ENCODE assay signal across 22 mouse cellular contexts in genomic region chr9:30980467-30980866, GRCm38 (mm10). TPM values are rescaled to one million over a fixed set of nuclear protein-coding genes. Genes with fewer than 3 reads are reported as not detected.
DNase-seq lines count a peak whose midpoint lies in the region; ATAC-seq and TF ChIP-seq lines count a peak whose summit lies in the region.
"Had no signal": no experiment of that assay in that cellular context is flagged by ENCODE, and none has a peak within 500 bp of the region (broad histone marks: within the 10 kb centered on the region; RNA-seq: fewer than 3 reads in every experiment).

No protein-coding gene starts in this region.

- WGBS in heart, embryonic 16.5 days, result 31% methylated on average over 2 of the region's 2 CpGs
- WGBS in midbrain, postnatal 0 days, result 78% methylated on average over 2 of the region's 2 CpGs
- 75% methylated on average over 2 of the region's 2 CpGs for WGBS in midbrain, embryonic 16.5 days

- intact Hi-C loops in heart, postnatal 36 days (cut with DNase I), result no loop called here
- intact Hi-C loops in left cerebral cortex, adult 2 months (cut with DNase I), result no loop called here

- no peaks in the 10 kb centered on the region for H3K27me3 ChIP-seq in heart, embryonic 16.5 days (ENCODE audit: control insufficient read depth, insufficient read depth, low read length)
- H3K27me3 ChIP-seq in midbrain, postnatal 0 days (ENCODE audit: insufficient read depth, low read length), result no peaks in the 10 kb centered on the region
- H3K27me3 ChIP-seq in midbrain, embryonic 16.5 days (ENCODE audit: control insufficient read depth, insufficient read depth, low read depth, low read length), result no peaks in the 10 kb centered on the region
- H3K27me3 ChIP-seq: forebrain, embryonic 15.5 days; neural tube, embryonic 15.5 days had no signal

- H3K4me2 ChIP-seq in heart, embryonic 16.5 days (ENCODE audit: low read depth, low read length), result no peak overlapping the region
- H3K4me2 ChIP-seq in midbrain, postnatal 0 days (ENCODE audit: low read depth, low read length, poor library complexity, severe bottlenecking), result no peak overlapping the region
- no peak overlapping the region for H3K4me2 ChIP-seq in midbrain, embryonic 16.5 days (ENCODE audit: low read length)
- H3K4me2 ChIP-seq: embryonic facial prominence, embryonic 15.5 days; forebrain, embryonic 15.5 days; hindbrain, embryonic 14.5 days; neural tube, embryonic 15.5 days had no signal

- H3K36me3 ChIP-seq in heart, embryonic 16.5 days (ENCODE audit: control insufficient read depth, insufficient read depth), result no peaks in the 10 kb centered on the region
- no peaks in the 10 kb centered on the region for H3K36me3 ChIP-seq in midbrain, postnatal 0 days (ENCODE audit: insufficient read depth, low read length)
- H3K36me3 ChIP-seq in midbrain, embryonic 16.5 days (ENCODE audit: control insufficient read depth, insufficient read depth, low read length), result no peaks in the 10 kb centered on the region
- H3K36me3 ChIP-seq: embryonic facial prominence, embryonic 15.5 days; forebrain, embryonic 15.5 days; midbrain, embryonic 10.5 days; neural tube, embryonic 15.5 days had no signal

- H3K4me1 ChIP-seq in heart, embryonic 16.5 days (ENCODE audit: control insufficient read depth, insufficient read depth, low read length), result peaks cover 23% of the 10 kb centered on the region
- no peaks in the 10 kb centered on the region for H3K4me1 ChIP-seq in midbrain, postnatal 0 days (ENCODE audit: insufficient read depth, low read length)
- no peaks in the 10 kb centered on the region for H3K4me1 ChIP-seq in midbrain, embryonic 16.5 days (ENCODE audit: control insufficient read depth, insufficient read depth, low read length)
- H3K4me1 ChIP-seq: forebrain, embryonic 15.5 days; midbrain, embryonic 10.5 days; neural tube, embryonic 15.5 days had no signal

- DNase-seq in frontal cortex, postnatal 14 days (ENCODE audit: low spot score in 2 of 2), result no peak
- DNase-seq in heart, postnatal 36 days, result no peak
- DNase-seq in left cerebral cortex, adult 2 months (ENCODE audit: extremely low spot score in 1 of 2, low spot score in 2 of 2), result no peak
- no peak for DNase-seq in left cerebral cortex, adult 11 months (ENCODE audit: low spot score)
- DNase-seq in midbrain, postnatal 0 days (ENCODE audit: low spot score), result peak; percentile 21
- DNase-seq: adrenal gland, postnatal 10 days; cerebellum, adult 9-10 months; heart, postnatal 14 days; kidney, adult 9 months; kidney, postnatal 36 days; layer of hippocampus, adult 9-11 months; thymus, adult 2 months; thymus, postnatal 4 days had no signal

- H3K9me3 ChIP-seq in heart, embryonic 16.5 days (replicated peaks; ENCODE audit: control insufficient read depth, low read length), result 0 out of 2 replicates have a peak, but pooled peaks cover 3% of the 10 kb centered on the region
- no peaks in the 10 kb centered on the region for H3K9me3 ChIP-seq in midbrain, postnatal 0 days (ENCODE audit: low read length)
- no peaks in the 10 kb centered on the region for H3K9me3 ChIP-seq in midbrain, embryonic 16.5 days (replicated peaks; ENCODE audit: control insufficient read depth, low read length, poor library complexity, severe bottlenecking)
- H3K9me3 ChIP-seq: embryonic facial prominence, embryonic 15.5 days; forebrain, embryonic 15.5 days; midbrain, embryonic 10.5 days; neural tube, embryonic 15.5 days had no signal

- H3K9ac ChIP-seq in heart, embryonic 16.5 days (ENCODE audit: low read length), result no peak overlapping the region
- H3K9ac ChIP-seq in midbrain, postnatal 0 days (replicated peaks; ENCODE audit: low read length, poor library complexity, severe bottlenecking), result no peak overlapping the region
- H3K9ac ChIP-seq in midbrain, embryonic 16.5 days (ENCODE audit: low read depth, low read length), result no peak overlapping the region
- H3K9ac ChIP-seq: embryonic facial prominence, embryonic 15.5 days; forebrain, embryonic 15.5 days; hindbrain, embryonic 14.5 days; neural tube, embryonic 15.5 days had no signal

- no peak overlapping the region for H3K4me3 ChIP-seq in heart, embryonic 16.5 days (ENCODE audit: low read length)
- H3K4me3 ChIP-seq in left cerebral cortex, adult 2 months, result no peak overlapping the region
- no peak overlapping the region for H3K4me3 ChIP-seq in midbrain, postnatal 0 days (ENCODE audit: low read depth, low read length)
- H3K4me3 ChIP-seq in midbrain, embryonic 16.5 days (ENCODE audit: low read depth, low read length), result no peak overlapping the region
- H3K4me3 ChIP-seq: embryonic facial prominence, embryonic 15.5 days; forebrain, embryonic 15.5 days; midbrain, embryonic 10.5 days; neural tube, embryonic 15.5 days had no signal

- peak overlapping the region; percentile 50 for H3K27ac ChIP-seq in heart, embryonic 16.5 days (ENCODE audit: low read length)
- H3K27ac ChIP-seq in left cerebral cortex, adult 2 months, result no peak overlapping the region
- H3K27ac ChIP-seq in midbrain, postnatal 0 days (ENCODE audit: low read depth, low read length), result no peak overlapping the region
- no peak overlapping the region for H3K27ac ChIP-seq in midbrain, embryonic 16.5 days (ENCODE audit: low read length)
- H3K27ac ChIP-seq: embryonic facial prominence, embryonic 15.5 days; forebrain, embryonic 15.5 days; hindbrain, embryonic 14.5 days; midbrain, embryonic 10.5 days; neural tube, embryonic 15.5 days had no signal

- peak; percentile 62; the same call in 1 of the 2 replicates for ATAC-seq in frontal cortex, adult (ENCODE audit: low TSS enrichment)
- no peak for ATAC-seq in heart, embryonic 16.5 days (replicated peaks; ENCODE audit: extremely low read depth, insufficient read depth, low FRiP score)
- no peak for ATAC-seq in midbrain, postnatal 0 days (ENCODE audit: low FRiP score)
- ATAC-seq in midbrain, embryonic 16.5 days, result no peak
- ATAC-seq: forebrain, embryonic 15.5 days had no signal

- TF ChIP-seq CTCF in left cerebral cortex, adult 2 months (IDR thresholded peaks at IDR 0.05), result peak; percentile 34; the same call in 1 of the 2 replicates
- TF ChIP-seq CTCF in midbrain, postnatal 0 days (IDR thresholded peaks at IDR 0.05), result peak; percentile 48

RNA-seq across cellular contexts. Expression of gene Adamts8, which starts 38.1 kb away (rescaled TPM):
- 10.0 and 12.7 TPM in 2 replicates for polyA plus RNA-seq in heart, embryonic 16.5 days (2015; fragmentation: Nextera tagmentation; extraction: Ambion mirVana)
- total RNA-seq in heart, postnatal 36 days (2021), result 1 to 10 TPM; 3.2 to 4.0 TPM
- 1 to 10 TPM; 4.5 to 4.8 TPM for total RNA-seq in left cerebral cortex, adult 2 months (2021)
- 2.9 and 3.0 TPM in 2 replicates for total RNA-seq in midbrain, postnatal 0 days (2014; rRNA removed)
- polyA plus RNA-seq in midbrain, postnatal 0 days (2015; fragmentation: Nextera tagmentation; extraction: Ambion mirVana), result 1.2 and 1.9 TPM in 2 replicates
- 1.1 and 2.2 TPM in 2 replicates for polyA plus RNA-seq in midbrain, embryonic 16.5 days (2015; fragmentation: Nextera tagmentation; extraction: Ambion mirVana)
- total RNA-seq: liver, adult 2 months had no signal
- polyA plus RNA-seq: liver, adult 2 months had no signal

RNA-seq across cellular contexts. Expression of gene Zbtb44, which starts 50.0 kb away (rescaled TPM):
- polyA plus RNA-seq in heart, embryonic 16.5 days (2015; fragmentation: Nextera tagmentation; extraction: Ambion mirVana), result 6.3 and 6.5 TPM in 2 replicates
- total RNA-seq in heart, postnatal 36 days (2021), result 10 to 100 TPM; 38.0 to 39.8 TPM
- total RNA-seq in left cerebral cortex, adult 2 months (2021), result 10 to 100 TPM; 40.4 to 45.2 TPM
- 14.2 and 18.2 TPM in 2 replicates for total RNA-seq in midbrain, postnatal 0 days (2014; rRNA removed)
- polyA plus RNA-seq in midbrain, postnatal 0 days (2015; fragmentation: Nextera tagmentation; extraction: Ambion mirVana), result 3.0 and 3.6 TPM in 2 replicates
- polyA plus RNA-seq in midbrain, embryonic 16.5 days (2015; fragmentation: Nextera tagmentation; extraction: Ambion mirVana), result 3.6 and 4.1 TPM in 2 replicates

RNA-seq across cellular contexts. Expression of gene Adamts15, which starts 58.2 kb away (rescaled TPM):
- 4.3 and 5.4 TPM in 2 replicates for polyA plus RNA-seq in heart, embryonic 16.5 days (2015; fragmentation: Nextera tagmentation; extraction: Ambion mirVana)
- 1 to 10 TPM; 5.5 to 7.0 TPM for total RNA-seq in heart, postnatal 36 days (2021)
- 1 to 10 TPM; 5.2 to 6.0 TPM for total RNA-seq in left cerebral cortex, adult 2 months (2021)
- total RNA-seq in midbrain, postnatal 0 days (2014; rRNA removed), result 18.3 and 19.3 TPM in 2 replicates
- 4.7 and 5.9 TPM in 2 replicates for polyA plus RNA-seq in midbrain, postnatal 0 days (2015; fragmentation: Nextera tagmentation; extraction: Ambion mirVana)
- 7.4 and 9.0 TPM in 2 replicates for polyA plus RNA-seq in midbrain, embryonic 16.5 days (2015; fragmentation: Nextera tagmentation; extraction: Ambion mirVana)
